Mouse (Mus musculus) heart, postnatal 0 days (tissue): ENCODE data around the gene Gmfg.

Source experiments
- CTCF ChIP-seq: IDR thresholded peaks from 2 replicates; pipeline ENCODE4 v1.5.1; 2016; ENCODE audit warnings: antibody characterized with exemption, control low read depth, low read depth
- EP300 ChIP-seq: IDR thresholded peaks from 2 replicates; pipeline ENCODE4 v1.6.1; 2016; ENCODE audit warnings: antibody characterized with exemption, low read depth

DNA sequence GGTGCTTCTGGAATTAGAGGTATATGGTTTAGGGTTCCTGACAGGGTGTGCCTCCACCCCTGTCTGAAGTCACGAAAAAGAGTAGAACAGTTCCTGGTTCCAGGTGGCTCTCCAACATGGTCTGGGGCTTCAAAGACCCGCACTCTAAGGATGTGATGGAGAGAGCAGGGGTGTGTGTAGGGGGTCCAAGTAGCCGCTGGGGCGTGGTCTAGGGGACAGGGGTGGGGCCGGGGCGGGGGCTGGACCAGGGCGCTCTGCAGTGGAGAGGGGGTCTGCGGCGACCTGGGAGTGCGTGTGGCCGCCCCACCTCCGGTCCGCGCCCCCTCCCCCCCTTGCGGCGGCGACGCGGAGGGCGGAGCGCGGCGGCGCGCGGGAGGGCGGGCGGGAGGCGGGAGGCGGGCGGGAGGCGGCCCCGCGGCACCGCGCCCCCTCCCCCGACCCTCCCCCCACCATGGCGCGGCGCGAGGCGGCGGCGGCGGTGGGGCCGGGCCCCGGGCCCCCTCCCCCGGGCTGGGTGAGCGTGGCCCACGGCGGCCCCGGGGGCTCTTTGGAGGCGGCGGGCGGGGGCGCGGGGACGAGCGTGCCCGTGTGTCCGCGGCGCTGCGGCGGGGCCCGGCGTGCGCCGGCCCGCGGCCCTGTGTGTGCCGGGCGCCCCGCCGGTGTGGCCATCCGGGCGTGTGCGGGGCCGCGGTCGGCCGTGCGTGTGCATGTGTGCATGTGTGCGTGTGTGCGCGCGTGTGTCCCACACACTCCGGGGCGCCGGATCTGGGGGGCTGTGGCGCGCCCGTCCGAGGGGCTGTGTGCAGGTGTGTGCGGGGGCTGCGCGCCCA is 14.5 kb downstream of the Gmfg start, which contains the start of gene Lrfn1:
- TF ChIP-seq CTCF: no peak
- TF ChIP-seq EP300: no peak
